Mouse (Mus musculus) right cerebral cortex, postnatal 14 days (tissue): ENCODE measurements at regions not wholly inside any gene's neighbourhood (a gene's known extent, or its start where the extent isn't known, plus 50 kb on each side); places are given as distances from the start of the nearest gene placed in this dataset.
A peak's percentile ranks its signal among the peaks of the same experiment; 100 is the strongest.
"Not testable (repeated sequence)": the region's sequence is repeated elsewhere in the genome, so short reads cannot be mapped to it uniquely, and the experiment has no call there.

Experiments used
- DNase-seq: peaks from one replicate; pipeline ENCODE4 v3.0.0; 2022

- no peak for DNase-seq
Measured at GRCm38 (mm10) chr11:63211501-63211900, 82.7 kb downstream of the Pmp22 start.

GRCm38 (mm10) chr11:63213043-63213442 is 84.3 kb downstream of the Pmp22 start:
- peak; percentile 90 for DNase-seq

- no peak for DNase-seq
Measured at GRCm38 (mm10) chr11:63213901-63214425, 85.2 kb downstream of the Pmp22 start.

GRCm38 (mm10) chr11:63215993-63216392 is 87.2 kb downstream of the Pmp22 start:
- no peak for DNase-seq

GRCm38 (mm10) chr11:63217049-63217448 is 88.3 kb downstream of the Pmp22 start:
- no peak for DNase-seq

- no peak for DNase-seq
Measured at GRCm38 (mm10) chr11:63226471-63226870, 97.7 kb downstream of the Pmp22 start.

GRCm38 (mm10) chr11:63230786-63231185 is 102.0 kb downstream of the Pmp22 start:
- no peak for DNase-seq

- no peak for DNase-seq
Measured at GRCm38 (mm10) chr11:63233172-63233966, 104.6 kb downstream of the Pmp22 start.

- no peak for DNase-seq
Measured at GRCm38 (mm10) chr11:63234481-63234880, 105.7 kb downstream of the Pmp22 start.

GRCm38 (mm10) chr11:63238655-63239054 is 109.9 kb downstream of the Pmp22 start:
- no peak for DNase-seq

GRCm38 (mm10) chr11:63243906-63244416 is 115.2 kb downstream of the Pmp22 start:
- no peak for DNase-seq

GRCm38 (mm10) chr11:63245041-63245440 is 116.3 kb downstream of the Pmp22 start:
- no peak for DNase-seq

GRCm38 (mm10) chr11:63246052-63246661 is 117.4 kb downstream of the Pmp22 start:
- DNase-seq, result no peak

GRCm38 (mm10) chr11:63252012-63252856 is 123.5 kb downstream of the Pmp22 start:
- DNase-seq, result no peak

GRCm38 (mm10) chr11:63252968-63253602 is 124.3 kb downstream of the Pmp22 start:
- no peak for DNase-seq

- no peak for DNase-seq
Measured at GRCm38 (mm10) chr11:63264432-63265061, 135.8 kb downstream of the Pmp22 start.

GRCm38 (mm10) chr11:63266290-63266689 is 137.5 kb downstream of the Pmp22 start:
- not testable (repeated sequence) for DNase-seq

- DNase-seq, result no peak
Measured at GRCm38 (mm10) chr11:63276641-63277040, 147.9 kb downstream of the Pmp22 start.

GRCm38 (mm10) chr11:63281839-63282238 is 153.1 kb downstream of the Pmp22 start:
- DNase-seq, result no peak

GRCm38 (mm10) chr11:63282541-63282940 is 153.8 kb downstream of the Pmp22 start:
- DNase-seq, result no peak

GRCm38 (mm10) chr11:63286026-63286425 is 157.2 kb downstream of the Pmp22 start:
- no peak for DNase-seq

GRCm38 (mm10) chr11:63287766-63288165 is 159.0 kb downstream of the Pmp22 start:
- DNase-seq, result no peak
